Mouse (Mus musculus): ENCODE measurements around the gene Shisa8. TPM values are rescaled to one million over a fixed set of nuclear protein-coding genes. Genes with fewer than 3 reads are reported as not detected.
A peak's percentile ranks its signal among the peaks of the same experiment; 100 is the strongest.

Gene Shisa8
- total and polyA plus RNA-seq, 2 experiments from 2014 or later: 2.7 to 6.3 TPM

DNA sequence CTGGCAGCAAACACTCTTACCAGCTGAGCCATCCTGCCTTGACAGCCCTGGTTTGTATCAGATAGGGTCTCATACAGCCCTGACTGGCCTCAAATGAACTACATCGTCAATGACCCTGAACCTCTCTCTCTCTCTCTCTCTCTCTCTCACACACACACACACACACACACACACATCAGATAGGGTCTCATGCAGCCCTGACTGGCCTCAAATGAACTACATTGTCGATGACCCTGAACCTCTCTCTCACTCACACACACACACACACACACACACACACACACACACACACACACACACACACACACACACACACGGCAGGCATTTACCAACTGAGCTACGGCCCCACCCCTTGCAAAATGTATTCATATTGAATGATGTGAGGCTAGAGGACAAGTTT lies 18.5 kb upstream of the Shisa8 start:
- no peak for TF ChIP-seq CTCF (IDR thresholded peaks at IDR 0.05; ENCODE audit: low read depth)
- Histone ChIP-seq H3K27ac (ENCODE audit: low read depth, low read length) (no peak overlapping the region), H3K4me1 (ENCODE audit: insufficient read depth) (no peaks in the 10 kb centered on the region), H3K36me3 (ENCODE audit: insufficient read depth) (no peaks in the 10 kb centered on the region), H3K4me2 (ENCODE audit: low read depth) (no peak overlapping the region), H3K4me3 (ENCODE audit: low read depth, low read length) (no peak overlapping the region), H3K9me3 (ENCODE audit: low read length) (no peaks in the 10 kb centered on the region), H3K9ac (no peak overlapping the region), H3K27me3 (ENCODE audit: insufficient read depth, low read length) (no peaks in the 10 kb centered on the region)
- 80% methylated on average over 4 of the region's 4 CpGs for WGBS
- ATAC-seq (no peak), DNase-seq (no peak)

DNA sequence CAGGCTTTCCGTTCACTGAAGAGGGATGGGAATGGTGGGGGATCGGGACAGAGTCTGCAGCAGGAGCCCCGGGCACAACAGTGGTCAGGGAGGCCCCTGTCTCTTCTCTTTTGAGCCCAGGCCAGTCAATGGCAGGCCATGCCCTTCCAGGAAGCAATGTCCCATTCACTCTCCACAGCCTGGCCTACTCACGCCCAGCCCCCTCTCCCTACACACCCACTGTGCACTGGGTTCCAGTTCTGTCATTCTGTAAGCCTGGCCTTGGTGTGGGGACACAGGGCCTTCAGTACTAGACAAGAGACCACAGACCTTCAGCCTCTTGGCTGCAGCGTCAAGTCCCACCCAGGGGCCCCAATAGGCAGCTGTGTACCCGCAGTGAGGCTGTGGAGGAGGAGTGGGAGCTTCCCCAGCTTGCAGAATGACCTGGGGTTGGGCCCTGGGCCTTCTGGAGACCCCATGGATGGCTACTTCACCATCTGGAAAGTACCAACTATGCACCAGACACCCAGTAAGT lies 17.5 kb upstream of the Shisa8 start:
- WGBS: 75% methylated on average over 6 of the region's 6 CpGs

DNA sequence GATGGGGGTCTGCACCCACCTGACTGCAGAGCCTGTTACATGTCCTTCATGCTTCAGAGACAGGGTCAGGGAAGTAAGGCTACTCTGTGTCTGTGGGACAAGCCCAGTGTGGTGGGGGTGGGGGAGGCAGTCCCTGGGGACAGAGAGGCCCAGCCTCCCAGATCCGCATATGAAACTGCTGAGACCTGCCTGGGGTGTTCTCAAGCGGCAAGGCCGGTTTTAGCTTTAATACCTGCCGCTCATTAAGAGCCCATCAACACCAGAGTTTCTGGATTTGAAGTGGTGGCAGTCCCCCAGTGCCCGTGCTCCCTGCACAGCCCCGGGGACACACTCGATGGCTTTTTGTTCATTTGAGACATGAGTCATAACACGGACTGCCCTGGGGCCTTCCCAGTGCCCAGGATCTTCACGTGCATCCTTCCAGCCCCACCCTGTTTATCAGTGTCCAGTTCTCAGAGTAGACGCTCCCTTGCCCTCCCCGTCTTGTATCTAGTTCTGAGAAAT lies 17.0 kb upstream of the Shisa8 start:
- Histone ChIP-seq H3K4me1 (ENCODE audit: insufficient read depth) (no peaks in the 10 kb centered on the region), H3K27me3 (ENCODE audit: insufficient read depth, low read length) (no peaks in the 10 kb centered on the region), H3K9ac (no peak overlapping the region), H3K36me3 (ENCODE audit: insufficient read depth) (no peaks in the 10 kb centered on the region), H3K4me3 (ENCODE audit: low read depth, low read length) (no peak overlapping the region), H3K9me3 (ENCODE audit: low read length) (no peaks in the 10 kb centered on the region), H3K27ac (ENCODE audit: low read depth, low read length) (no peak overlapping the region), H3K4me2 (ENCODE audit: low read depth) (no peak overlapping the region)
- DNase-seq (no peak), ATAC-seq (no peak)
- 36% methylated on average over 11 of the region's 11 CpGs for WGBS
- no peak for TF ChIP-seq CTCF (IDR thresholded peaks at IDR 0.05; ENCODE audit: low read depth)

More for the DNA sequence above, 17.5 kb upstream of the Shisa8 start:
- Histone ChIP-seq H3K36me3 (ENCODE audit: insufficient read depth) (no peaks in the 10 kb centered on the region), H3K9me3 (ENCODE audit: low read length) (no peaks in the 10 kb centered on the region), H3K4me1 (ENCODE audit: insufficient read depth) (no peaks in the 10 kb centered on the region), H3K27ac (ENCODE audit: low read depth, low read length) (no peak overlapping the region), H3K4me2 (ENCODE audit: low read depth) (no peak overlapping the region), H3K27me3 (ENCODE audit: insufficient read depth, low read length) (no peaks in the 10 kb centered on the region), H3K4me3 (ENCODE audit: low read depth, low read length) (no peak overlapping the region), H3K9ac (no peak overlapping the region)
- no peak for TF ChIP-seq CTCF (IDR thresholded peaks at IDR 0.05; ENCODE audit: low read depth)
- no peak for ATAC-seq
- no peak for DNase-seq

DNA sequence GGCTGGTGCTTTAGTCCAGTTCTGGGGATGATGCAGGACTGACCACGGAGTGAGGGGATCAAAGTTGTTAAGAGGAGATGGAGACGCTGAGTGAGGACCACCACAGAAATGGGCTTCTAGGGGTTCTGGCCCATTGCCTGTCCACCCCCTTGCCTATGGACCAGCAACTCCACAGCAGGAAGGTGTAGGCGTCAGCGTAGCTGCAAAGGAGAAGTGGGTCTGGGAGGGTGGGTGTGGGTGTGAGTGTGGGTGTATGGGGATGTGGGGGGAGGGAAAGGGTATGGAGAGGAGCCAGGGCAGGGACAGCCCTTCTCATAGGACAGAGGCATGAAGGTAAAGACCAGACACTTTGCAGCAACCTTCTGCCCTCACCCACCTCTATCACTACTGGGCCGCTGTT lies 13.2 kb upstream of the Shisa8 start:
- H3K36me3 ChIP-seq (ENCODE audit: insufficient read depth): no peaks in the 10 kb centered on the region
- H3K9me3 ChIP-seq (ENCODE audit: low read length): no peaks in the 10 kb centered on the region
- no peak for ATAC-seq
- no peak for TF ChIP-seq CTCF (IDR thresholded peaks at IDR 0.05; ENCODE audit: low read depth)
- 88% methylated on average over 5 of the region's 5 CpGs for WGBS
- H3K27ac ChIP-seq (ENCODE audit: low read depth, low read length): no peak overlapping the region
- H3K4me2 ChIP-seq (ENCODE audit: low read depth): no peak overlapping the region
- DNase-seq: no peak
- no peaks in the 10 kb centered on the region for H3K27me3 ChIP-seq (ENCODE audit: insufficient read depth, low read length)
- 0 out of 2 replicates have a peak, but pooled peaks cover 5% of the 10 kb centered on the region for H3K4me1 ChIP-seq (ENCODE audit: insufficient read depth)
- no peak overlapping the region for H3K9ac ChIP-seq
- no peak overlapping the region for H3K4me3 ChIP-seq (ENCODE audit: low read depth, low read length)

DNA sequence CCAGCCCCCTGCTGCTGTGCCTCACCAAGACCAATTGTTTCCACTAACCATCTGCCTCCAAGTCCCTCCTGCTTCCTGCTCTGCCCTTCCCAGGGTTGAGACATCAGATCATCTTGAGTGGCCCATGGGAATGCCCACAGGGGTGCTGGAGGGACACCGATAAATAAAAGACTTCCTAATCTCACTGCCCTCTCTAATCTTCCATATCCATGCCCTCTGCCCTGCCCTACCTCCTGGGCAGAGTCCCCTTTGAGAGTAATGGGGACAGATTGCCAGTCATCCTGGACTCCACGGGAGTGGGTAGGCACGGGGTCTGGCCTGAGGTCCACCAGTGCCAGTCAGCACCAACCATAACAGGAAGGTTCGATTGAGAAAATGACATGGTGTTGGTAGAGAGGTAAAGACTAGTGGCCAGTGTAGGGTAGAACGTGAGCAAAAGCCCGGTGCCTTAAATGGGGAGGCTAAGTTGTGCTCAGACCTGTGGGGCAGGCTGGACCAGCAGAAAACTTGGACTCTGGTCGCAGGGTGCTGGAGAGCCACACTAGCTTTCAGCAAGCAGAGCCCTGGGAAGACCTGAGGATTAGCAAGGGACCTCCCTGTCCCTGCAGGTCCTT lies 12.1 kb upstream of the Shisa8 start:
- no peak overlapping the region for H3K4me3 ChIP-seq (ENCODE audit: low read depth, low read length)
- TF ChIP-seq CTCF (IDR thresholded peaks at IDR 0.05; ENCODE audit: low read depth): no peak
- 0 out of 2 replicates have a peak, but pooled peaks cover 5% of the 10 kb centered on the region for H3K4me1 ChIP-seq (ENCODE audit: insufficient read depth)
- WGBS: 40% methylated on average over 7 of the region's 7 CpGs
- no peaks in the 10 kb centered on the region for H3K27me3 ChIP-seq (ENCODE audit: insufficient read depth, low read length)
- no peaks in the 10 kb centered on the region for H3K9me3 ChIP-seq (ENCODE audit: low read length)
- DNase-seq (no peak), ATAC-seq (no peak)
- no peak overlapping the region for H3K27ac ChIP-seq (ENCODE audit: low read depth, low read length)
- peak overlapping the region; percentile 61 for H3K4me2 ChIP-seq (ENCODE audit: low read depth)
- H3K36me3 ChIP-seq (ENCODE audit: insufficient read depth): no peaks in the 10 kb centered on the region
- H3K9ac ChIP-seq: no peak overlapping the region

DNA sequence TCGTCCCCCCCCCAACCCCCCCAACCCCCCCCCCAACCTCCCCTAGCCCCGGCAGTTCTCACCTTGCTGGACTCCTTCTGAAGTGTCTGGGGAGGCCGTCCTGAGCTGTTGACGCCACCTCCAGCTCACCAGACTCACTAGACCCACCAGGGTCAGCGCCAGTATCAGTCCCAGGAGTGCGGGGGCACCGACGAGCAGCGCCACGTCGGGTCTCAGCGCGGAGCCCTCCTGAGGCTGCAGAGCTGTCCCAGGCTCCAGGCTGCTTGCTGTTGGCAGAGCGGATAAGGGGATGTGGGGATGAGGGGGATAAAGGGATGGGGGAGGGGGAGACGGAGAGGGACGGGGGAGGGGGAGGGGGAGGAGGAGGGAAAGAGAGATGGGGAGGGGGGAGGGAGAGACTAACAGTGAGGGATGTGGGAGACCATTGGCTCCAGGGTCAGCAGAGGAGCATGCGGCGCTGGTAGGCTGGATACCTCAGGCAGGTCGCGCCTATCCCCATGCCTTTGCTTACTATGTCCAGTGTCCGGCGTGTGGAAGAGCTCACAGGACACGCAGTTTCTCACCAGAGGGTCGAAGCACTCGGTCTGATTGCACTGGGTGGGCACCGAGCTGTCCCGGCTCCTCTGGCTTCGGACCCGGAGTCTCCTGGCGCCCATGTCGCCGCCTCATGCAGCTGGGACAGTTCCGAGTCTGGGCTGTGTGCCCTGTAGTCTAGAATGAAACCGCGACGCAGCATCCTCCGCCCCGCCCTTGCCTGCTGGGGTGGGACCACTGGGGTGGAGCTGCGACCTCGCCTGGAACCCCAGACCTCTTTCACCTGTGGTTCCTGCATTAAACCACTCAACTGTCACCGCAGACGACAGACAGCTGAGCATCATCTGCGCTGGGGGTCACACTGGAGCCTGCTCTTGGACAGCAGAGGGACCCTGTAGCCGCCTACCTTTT lies 11.3 kb upstream of the Shisa8 start, which contains the start of gene Tnfrsf13c:
Gene Tnfrsf13c (minus strand): TSS at position 713 of the 945 bp plus-strand sequence.
- Histone ChIP-seq H3K27ac (ENCODE audit: low read depth, low read length) (no peak within 1 kb of the TSS), H3K9ac (peak within 1 kb of the TSS; percentile 37; the same call in 1 of the 2 replicates), H3K9me3 (ENCODE audit: low read length) (no peaks in the 10 kb centered on the region), H3K27me3 (ENCODE audit: insufficient read depth, low read length) (no peaks in the 10 kb centered on the region), H3K36me3 (ENCODE audit: insufficient read depth) (no peaks in the 10 kb centered on the region), H3K4me2 (ENCODE audit: low read depth) (peak within 1 kb of the TSS; percentile 61), H3K4me1 (ENCODE audit: insufficient read depth) (0 out of 2 replicates have a peak, but pooled peaks cover 5% of the 10 kb centered on the region), H3K4me3 (ENCODE audit: low read depth, low read length) (peak within 1 kb of the TSS; percentile 30)
- 1% methylated on average over 42 of the region's 44 CpGs for WGBS
- no peak for DNase-seq
- peak; percentile 61 for ATAC-seq
- TF ChIP-seq CTCF (IDR thresholded peaks at IDR 0.05; ENCODE audit: low read depth): no peak
